Mouse (Mus musculus): ENCODE measurements at regions not wholly inside any gene's neighbourhood (a gene's known extent, or its start where the extent isn't known, plus 50 kb on each side); places are given as distances from the start of the nearest gene placed in this dataset.

GRCm38 (mm10) chr17:79199814-79200491, 148.2 kb downstream of the Qpct start:
- Histone ChIP-seq H3K9me3 (peaks cover 8% of the 10 kb centered on the region), H3K4me1 (peaks cover 21% of the 10 kb centered on the region), H3K36me3 (no peaks in the 10 kb centered on the region), H3K27me3 (no peaks in the 10 kb centered on the region), H3K4me3 (no peak overlapping the region), H3K4me2 (peak overlapping the region; percentile 41), H3K27ac (peak overlapping the region; percentile 85), H3K9ac (no peak overlapping the region)
- 34% methylated on average over 9 of the region's 9 CpGs for WGBS
- ATAC-seq (ENCODE audit: insufficient number of reproducible peaks, insufficient read depth, low FRiP score, low TSS enrichment, low read depth) = peak; percentile 59; the same call in 1 of the 2 replicates

GRCm38 (mm10) chr17:79191871-79192373, 140.2 kb downstream of the Qpct start:
- no peaks in the 10 kb centered on the region for H3K9me3 ChIP-seq
- H3K27ac ChIP-seq = no peak overlapping the region
- ATAC-seq (ENCODE audit: insufficient number of reproducible peaks, insufficient read depth, low FRiP score, low TSS enrichment, low read depth) = no peak
- H3K9ac ChIP-seq = no peak overlapping the region
- no peaks in the 10 kb centered on the region for H3K27me3 ChIP-seq
- H3K4me1 ChIP-seq = no peaks in the 10 kb centered on the region
- no peak overlapping the region for H3K4me3 ChIP-seq
- H3K36me3 ChIP-seq = no peaks in the 10 kb centered on the region
- WGBS = 60% methylated on average over 5 of the region's 5 CpGs
- H3K4me2 ChIP-seq = no peak overlapping the region

- no peak for ATAC-seq (ENCODE audit: insufficient number of reproducible peaks, insufficient read depth, low FRiP score, low TSS enrichment, low read depth)
- no peak overlapping the region for H3K9ac ChIP-seq
- peak overlapping the region; percentile 23; the same call in 1 of the 2 replicates for H3K27ac ChIP-seq
- 52% methylated on average over 7 of the region's 7 CpGs for WGBS
- no peak overlapping the region for H3K4me2 ChIP-seq
- no peaks in the 10 kb centered on the region for H3K36me3 ChIP-seq
- H3K4me1 ChIP-seq = no peaks in the 10 kb centered on the region
- no peaks in the 10 kb centered on the region for H3K9me3 ChIP-seq
- H3K4me3 ChIP-seq = no peak overlapping the region
- no peaks in the 10 kb centered on the region for H3K27me3 ChIP-seq
These were observed 136.6 kb downstream of the Qpct start for GRCm38 (mm10) chr17:79188282-79188681.

- no peaks in the 10 kb centered on the region for H3K36me3 ChIP-seq
- H3K9ac ChIP-seq = no peak overlapping the region
- ATAC-seq (ENCODE audit: insufficient number of reproducible peaks, insufficient read depth, low FRiP score, low TSS enrichment, low read depth) = no peak
- no peak overlapping the region for H3K4me2 ChIP-seq
- H3K27me3 ChIP-seq = no peaks in the 10 kb centered on the region
- 84% methylated on average over 3 of the region's 3 CpGs for WGBS
- no peak overlapping the region for H3K4me3 ChIP-seq
- peaks cover 4% of the 10 kb centered on the region; the same call in 1 of the 2 replicates for H3K4me1 ChIP-seq
- H3K9me3 ChIP-seq = no peaks in the 10 kb centered on the region
- H3K27ac ChIP-seq = peak overlapping the region; percentile 45; the same call in 1 of the 2 replicates
These were observed 128.8 kb downstream of the Qpct start for GRCm38 (mm10) chr17:79180277-79181130.

GRCm38 (mm10) chr17:79177259-79177658, 125.6 kb downstream of the Qpct start:
- Histone ChIP-seq H3K27ac (no peak overlapping the region), H3K36me3 (no peaks in the 10 kb centered on the region), H3K4me2 (no peak overlapping the region), H3K9me3 (no peaks in the 10 kb centered on the region), H3K9ac (no peak overlapping the region), H3K4me3 (no peak overlapping the region), H3K27me3 (no peaks in the 10 kb centered on the region), H3K4me1 (peaks cover 9% of the 10 kb centered on the region; the same call in 1 of the 2 replicates)
- WGBS = 92% methylated on average over 3 of the region's 3 CpGs
- no peak for ATAC-seq (ENCODE audit: insufficient number of reproducible peaks, insufficient read depth, low FRiP score, low TSS enrichment, low read depth)

GRCm38 (mm10) chr17:79176356-79176755, 124.7 kb downstream of the Qpct start:
- H3K36me3 ChIP-seq = no peaks in the 10 kb centered on the region
- no peak overlapping the region for H3K4me3 ChIP-seq
- no peak for ATAC-seq (ENCODE audit: insufficient number of reproducible peaks, insufficient read depth, low FRiP score, low TSS enrichment, low read depth)
- H3K27me3 ChIP-seq = no peaks in the 10 kb centered on the region
- H3K27ac ChIP-seq = no peak overlapping the region
- no peak overlapping the region for H3K9ac ChIP-seq
- 86% methylated on average over 7 of the region's 7 CpGs for WGBS
- peaks cover 9% of the 10 kb centered on the region; the same call in 1 of the 2 replicates for H3K4me1 ChIP-seq
- no peak overlapping the region for H3K4me2 ChIP-seq
- H3K9me3 ChIP-seq = no peaks in the 10 kb centered on the region

GRCm38 (mm10) chr17:79175381-79175780, 123.7 kb downstream of the Qpct start:
- Histone ChIP-seq H3K4me3 (no peak overlapping the region), H3K4me1 (peaks cover 9% of the 10 kb centered on the region), H3K4me2 (no peak overlapping the region), H3K9me3 (no peaks in the 10 kb centered on the region), H3K9ac (no peak overlapping the region), H3K27me3 (no peaks in the 10 kb centered on the region), H3K27ac (no peak overlapping the region), H3K36me3 (no peaks in the 10 kb centered on the region)
- ATAC-seq (ENCODE audit: insufficient number of reproducible peaks, insufficient read depth, low FRiP score, low TSS enrichment, low read depth) = no peak
- 61% methylated on average over 2 of the region's 2 CpGs for WGBS

GRCm38 (mm10) chr17:79172328-79172727, 120.6 kb downstream of the Qpct start:
- Histone ChIP-seq H3K27ac (no peak overlapping the region), H3K4me1 (peaks cover 9% of the 10 kb centered on the region)
- 71% methylated on average over 2 of the region's 2 CpGs for WGBS

GRCm38 (mm10) chr17:79170690-79171089, 119.0 kb downstream of the Qpct start:
- Histone ChIP-seq H3K27me3 (no peaks in the 10 kb centered on the region), H3K4me1 (peaks cover 14% of the 10 kb centered on the region), H3K9me3 (no peaks in the 10 kb centered on the region), H3K4me2 (no peak overlapping the region), H3K27ac (no peak overlapping the region), H3K9ac (no peak overlapping the region), H3K36me3 (no peaks in the 10 kb centered on the region), H3K4me3 (no peak overlapping the region)
- 56% methylated on average over 4 of the region's 4 CpGs for WGBS
- ATAC-seq (ENCODE audit: insufficient number of reproducible peaks, insufficient read depth, low FRiP score, low TSS enrichment, low read depth) = no peak

More at GRCm38 (mm10) chr17:79172328-79172727, 120.6 kb downstream of the Qpct start:
- H3K9ac ChIP-seq = no peak overlapping the region
- no peak overlapping the region for H3K4me3 ChIP-seq
- ATAC-seq (ENCODE audit: insufficient number of reproducible peaks, insufficient read depth, low FRiP score, low TSS enrichment, low read depth) = no peak
- H3K9me3 ChIP-seq = no peaks in the 10 kb centered on the region
- no peaks in the 10 kb centered on the region for H3K27me3 ChIP-seq
- no peak overlapping the region for H3K4me2 ChIP-seq
- H3K36me3 ChIP-seq = no peaks in the 10 kb centered on the region

GRCm38 (mm10) chr17:79167198-79167597, 115.5 kb downstream of the Qpct start:
- no peak overlapping the region for H3K4me3 ChIP-seq
- 87% methylated on average over 6 of the region's 6 CpGs for WGBS
- H3K36me3 ChIP-seq = no peaks in the 10 kb centered on the region
- H3K4me2 ChIP-seq = no peak overlapping the region
- ATAC-seq (ENCODE audit: insufficient number of reproducible peaks, insufficient read depth, low FRiP score, low TSS enrichment, low read depth) = no peak
- H3K9me3 ChIP-seq = no peaks in the 10 kb centered on the region
- no peaks in the 10 kb centered on the region for H3K27me3 ChIP-seq
- H3K27ac ChIP-seq = no peak overlapping the region
- no peak overlapping the region for H3K9ac ChIP-seq
- peaks cover 22% of the 10 kb centered on the region for H3K4me1 ChIP-seq

GRCm38 (mm10) chr17:79164874-79165553, 113.3 kb downstream of the Qpct start:
- no peak overlapping the region for H3K4me3 ChIP-seq
- ATAC-seq (ENCODE audit: insufficient number of reproducible peaks, insufficient read depth, low FRiP score, low TSS enrichment, low read depth) = no peak
- no peaks in the 10 kb centered on the region for H3K9me3 ChIP-seq
- H3K36me3 ChIP-seq = no peaks in the 10 kb centered on the region
- no peaks in the 10 kb centered on the region for H3K27me3 ChIP-seq
- WGBS = 40% methylated on average over 5 of the region's 5 CpGs
- H3K4me2 ChIP-seq = no peak overlapping the region
- no peak overlapping the region for H3K9ac ChIP-seq
- no peak overlapping the region for H3K27ac ChIP-seq
- peaks cover 19% of the 10 kb centered on the region; the same call in 1 of the 2 replicates for H3K4me1 ChIP-seq

Measured in embryonic facial prominence, embryonic 13.5 days (tissue).